Mouse (Mus musculus): ENCODE measurements at regions not wholly inside any gene's neighbourhood (a gene's known extent, or its start where the extent isn't known, plus 50 kb on each side); places are given as distances from the start of the nearest gene placed in this dataset.

DNA sequence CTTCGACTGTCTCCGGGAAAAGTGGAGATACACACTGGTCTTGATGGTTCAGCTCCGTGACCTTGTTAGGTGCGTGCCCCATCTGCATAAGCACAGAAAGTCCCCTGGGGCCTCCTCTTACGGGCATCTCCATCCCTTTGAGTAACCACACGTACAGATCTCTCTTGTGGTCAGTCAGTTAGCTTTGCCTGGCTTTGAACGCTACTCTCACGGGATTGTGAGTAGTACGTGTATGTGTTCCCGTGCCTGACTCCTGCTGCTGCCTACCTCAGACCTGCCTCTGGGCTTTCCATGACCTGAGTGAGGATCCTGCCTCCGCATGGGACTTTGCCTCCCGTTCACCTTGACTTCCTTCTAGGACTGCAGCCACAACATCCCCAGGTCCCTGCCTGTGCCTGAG, 101.4 kb downstream of the Zfp36l2 start:
- no peak for TF ChIP-seq CTCF (IDR thresholded peaks at IDR 0.05; ENCODE audit: low read depth)
- no peak for TF ChIP-seq EP300 (IDR thresholded peaks at IDR 0.05; ENCODE audit: low read depth)
